Mouse (Mus musculus) ES-E14 (cell line): ENCODE data around the gene Gad1. TPM values are rescaled to one million over a fixed set of nuclear protein-coding genes. Genes with fewer than 3 reads are reported as not detected.

Experiments used
- DNase-seq: peaks from one replicate; pipeline ENCODE4 v3.0.0-alpha.2; 2013; ENCODE audit warnings: low read depth, low spot score
- H3K27ac ChIP-seq: 2 replicates; pipeline ENCODE4 v1.5.1; 2012; ENCODE audit warnings: low read depth, mild to moderate bottlenecking, low read length, moderate library complexity, mixed read lengths; ENCODE audit not compliant: poor library complexity, insufficient read depth, severe bottlenecking
- H3K36me3 ChIP-seq: 2 replicates; pipeline ENCODE4 v1.6.1; 2012; ENCODE audit warnings: mild to moderate bottlenecking, low read length, moderate library complexity, mixed read lengths; ENCODE audit not compliant: control insufficient read depth, poor library complexity, insufficient read depth, severe bottlenecking
- H3K4me1 ChIP-seq, 2 experiments: fragments of 150-350 bp in 1 of 2; sonication (generic) in 1 of 2; 2 replicates each; pipeline ENCODE4 v1.6.1; 2012; ENCODE audit warnings: low read length in 2 of 2, mild to moderate bottlenecking in 1 of 2, mixed read lengths in 1 of 2; ENCODE audit not compliant: control insufficient read depth in 2 of 2, insufficient read depth in 2 of 2, poor library complexity in 1 of 2
- H3K4me3 ChIP-seq, 2 experiments: fragments of 150-350 bp in 1 of 2; sonication (generic) in 1 of 2; 2 replicates each; pipeline ENCODE4 v1.5.1; 2012; ENCODE audit warnings: low read length in 2 of 2, low read depth in 1 of 2, mild to moderate bottlenecking in 1 of 2, mixed read lengths in 1 of 2; ENCODE audit not compliant: insufficient read depth in 1 of 2, poor library complexity in 1 of 2, severe bottlenecking in 1 of 2
- H3K9ac ChIP-seq: 2 replicates; pipeline ENCODE4 v1.6.1; 2012; ENCODE audit warnings: low read depth, mild to moderate bottlenecking, low read length, mixed read lengths; ENCODE audit not compliant: poor library complexity, insufficient read depth, severe bottlenecking
- H3K9me3 ChIP-seq: fragments of 150-350 bp; sonication (generic); 2 replicates; pipeline ENCODE4 v1.6.1; 2012; ENCODE audit warnings: low read depth, mild to moderate bottlenecking, low read length; ENCODE audit not compliant: control insufficient read depth, insufficient read depth
- CHD2 ChIP-seq: IDR thresholded peaks from 2 replicates; pipeline ENCODE4 v1.6.1; 2014; ENCODE audit warnings: mild to moderate bottlenecking, low read depth, low read length, inconsistent platforms
- HCFC1 ChIP-seq: IDR thresholded peaks from 2 replicates; pipeline ENCODE4 v1.6.1; 2012; ENCODE audit warnings: low read length, inconsistent platforms, borderline replicate concordance; ENCODE audit not compliant: insufficient read depth
- MAFK ChIP-seq: IDR thresholded peaks from 2 replicates; pipeline ENCODE4 v1.6.1; 2014; ENCODE audit warnings: mild to moderate bottlenecking, low read depth, low read length, inconsistent platforms; ENCODE audit not compliant: insufficient read depth
- ZC3H11A ChIP-seq: IDR thresholded peaks from 2 replicates; pipeline ENCODE4 v1.6.1; 2012; ENCODE audit warnings: low read depth, mild to moderate bottlenecking, inconsistent platforms, low read length, borderline replicate concordance
- ZNF384 ChIP-seq: IDR thresholded peaks from 2 replicates; pipeline ENCODE4 v1.6.1; 2012; ENCODE audit warnings: low read depth, low read length, inconsistent platforms
- in situ Hi-C, 2 experiments: fragments of 600-800 bp; cut with MboI; formaldehyde crosslinking; loops; one replicate each; pipeline ENCODE4 v1.15.1; 2025; ENCODE audit warnings: low sequenced_read_pairs in 2 of 2, inconsistent platforms in 1 of 2; ENCODE audit not compliant: unreplicated experiment in 2 of 2
- total RNA-seq: library from RNA; depleted of rRNA; stranded (reverse); fragments of 300-350 nt; gene quantifications from 2 replicates; pipeline ENCODE4 v1.2.3, GENCODE M21; 2012

Gene Gad1
- total RNA-seq, 1 experiment: 1.0 TPM

- in situ Hi-C loops: loop anchor here (5.0 to 25.0 kb wide), 6 partner anchors 91 to 979 kb away; partner anchors contain the start of genes Dlx2 (in 2 of the 2) and Sp5 (in 2 of the 2)
- H3K4me1 ChIP-seq: peaks cover 0 to 17% of the 10 kb centered on the region in 2 experiments; a peak in 3 of 4 replicates
- no peaks in the 10 kb centered on the region for H3K36me3 ChIP-seq
- no peaks in the 10 kb centered on the region for H3K9me3 ChIP-seq
- H3K9ac ChIP-seq: no peak overlapping the region
- no peak overlapping the region for H3K27ac ChIP-seq
- H3K4me3 ChIP-seq: peak overlapping the region; percentile 5; a peak in 2 of 4 replicates
- DNase-seq: no peak
- TF ChIP-seq CHD2 (no peak), ZNF384 (no peak), HCFC1 (no peak), MAFK (no peak), ZC3H11A (no peak)
These were observed 13.1 kb downstream of the Gad1 start for GRCm38 (mm10) chr2:70565651-70566602.

- Histone ChIP-seq H3K9me3 (no peaks in the 10 kb centered on the region), H3K4me1 (peaks cover 0 to 17% of the 10 kb centered on the region in 2 experiments; a peak in 3 of 4 replicates), H3K4me3 (peak overlapping the region; percentile 5; a peak in 2 of 4 replicates), H3K36me3 (no peaks in the 10 kb centered on the region), H3K27ac (no peak overlapping the region), H3K9ac (no peak overlapping the region)
- TF ChIP-seq ZC3H11A: no peak
- TF ChIP-seq CHD2: no peak
- no peak for TF ChIP-seq MAFK
- TF ChIP-seq HCFC1: no peak
- TF ChIP-seq ZNF384: no peak
- in situ Hi-C loops: loop anchor here (5.0 to 25.0 kb wide), 6 partner anchors 92 to 978 kb away; partner anchors contain the start of genes Dlx2 (in 2 of the 2) and Sp5 (in 2 of the 2)
- no peak for DNase-seq
These were observed 13.7 kb downstream of the Gad1 start for GRCm38 (mm10) chr2:70566603-70566981.

- peaks cover 0 to 17% of the 10 kb centered on the region in 2 experiments; a peak in 2 of 4 replicates for H3K4me1 ChIP-seq
- H3K9me3 ChIP-seq: no peaks in the 10 kb centered on the region
- in situ Hi-C loops: loop anchor here (5.0 to 25.0 kb wide), 6 partner anchors 92 to 978 kb away; partner anchors contain the start of genes Dlx2 (in 2 of the 2) and Sp5 (in 2 of the 2)
- no peaks in the 10 kb centered on the region for H3K36me3 ChIP-seq
- no peak overlapping the region for H3K9ac ChIP-seq
- DNase-seq: no peak
- TF ChIP-seq ZC3H11A (0 out of 2 replicates have a peak, but pooled peaks have one; percentile 22), MAFK (no peak), HCFC1 (no peak), CHD2 (no peak), ZNF384 (no peak)
- H3K27ac ChIP-seq: no peak overlapping the region
- peak overlapping the region in 1 of 2 experiments; percentile 7; a peak in 2 of 4 replicates for H3K4me3 ChIP-seq
These were observed 14.3 kb downstream of the Gad1 start for GRCm38 (mm10) chr2:70567071-70567681.

GRCm38 (mm10) chr2:70567682-70568077, 14.8 kb downstream of the Gad1 start:
- TF ChIP-seq MAFK (no peak), HCFC1 (no peak), CHD2 (no peak), ZC3H11A (no peak), ZNF384 (no peak)
- H3K27ac ChIP-seq: no peak overlapping the region
- no peak for DNase-seq
- in situ Hi-C loops: loop anchor here (5.0 to 25.0 kb wide), 6 partner anchors 93 to 977 kb away; partner anchors contain the start of genes Dlx2 (in 2 of the 2) and Sp5 (in 2 of the 2)
- H3K4me3 ChIP-seq: peak overlapping the region in 1 of 2 experiments; percentile 7; a peak in 3 of 4 replicates
- H3K4me1 ChIP-seq: peaks cover 0 to 17% of the 10 kb centered on the region in 2 experiments; a peak in 2 of 4 replicates
- no peak overlapping the region for H3K9ac ChIP-seq
- no peaks in the 10 kb centered on the region for H3K9me3 ChIP-seq
- H3K36me3 ChIP-seq: no peaks in the 10 kb centered on the region
